Mouse (Mus musculus): ENCODE measurements around the gene Aldh4a1. TPM values are rescaled to one million over a fixed set of nuclear protein-coding genes. Genes with fewer than 3 reads are reported as not detected.

Gene Aldh4a1
- polyA plus RNA-seq, 2 experiments from 2014 or later, result 11.0 to 22.4 TPM

DNA sequence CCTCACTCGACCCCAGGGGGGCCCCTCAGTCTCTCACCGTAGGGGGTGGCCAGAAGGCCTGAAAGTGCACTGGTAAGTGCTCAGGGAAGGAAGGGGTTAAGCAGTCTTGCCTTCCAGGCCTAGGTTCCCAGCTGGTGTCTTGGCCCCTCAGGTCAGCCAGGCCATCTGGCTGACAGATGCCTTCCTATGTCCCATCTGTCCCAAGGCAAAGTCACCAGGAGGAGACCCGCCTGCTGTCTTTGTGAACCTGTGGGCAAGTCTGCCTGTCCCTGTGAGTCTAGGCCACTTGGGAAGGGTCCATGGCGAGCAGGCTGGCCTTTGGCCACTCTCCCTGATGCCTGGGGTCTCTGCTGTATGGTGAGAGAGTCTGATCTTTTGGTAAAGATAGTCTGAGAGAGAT, 32.2 kb upstream of the Aldh4a1 start:
- ATAC-seq, result no peak

DNA sequence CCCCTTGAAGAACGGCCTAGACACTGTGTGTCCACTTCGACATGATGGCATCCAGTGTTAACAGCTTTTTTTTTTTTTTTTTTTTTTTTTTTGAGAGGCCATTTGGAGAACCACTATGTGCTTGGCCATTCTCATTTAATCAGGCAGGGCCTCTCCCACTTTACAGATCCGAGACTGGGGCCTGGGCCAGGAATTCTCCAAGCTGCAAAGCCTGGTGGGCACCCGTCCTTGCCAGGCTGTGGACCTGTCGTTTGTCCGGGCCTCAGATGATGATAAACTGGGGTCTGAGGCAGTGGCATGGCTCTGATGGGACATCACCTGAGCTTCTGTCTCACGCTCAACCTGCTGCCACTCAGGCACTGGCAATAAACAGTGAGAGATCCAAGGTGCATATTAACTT, 29.8 kb upstream of the Aldh4a1 start:
- no peak for ATAC-seq

GRCm38 (mm10) chr4:139593383-139593782, 29.3 kb upstream of the Aldh4a1 start:
- ATAC-seq, result no peak

GRCm38 (mm10) chr4:139594062-139594461, 28.6 kb upstream of the Aldh4a1 start:
- no peak for ATAC-seq

DNA sequence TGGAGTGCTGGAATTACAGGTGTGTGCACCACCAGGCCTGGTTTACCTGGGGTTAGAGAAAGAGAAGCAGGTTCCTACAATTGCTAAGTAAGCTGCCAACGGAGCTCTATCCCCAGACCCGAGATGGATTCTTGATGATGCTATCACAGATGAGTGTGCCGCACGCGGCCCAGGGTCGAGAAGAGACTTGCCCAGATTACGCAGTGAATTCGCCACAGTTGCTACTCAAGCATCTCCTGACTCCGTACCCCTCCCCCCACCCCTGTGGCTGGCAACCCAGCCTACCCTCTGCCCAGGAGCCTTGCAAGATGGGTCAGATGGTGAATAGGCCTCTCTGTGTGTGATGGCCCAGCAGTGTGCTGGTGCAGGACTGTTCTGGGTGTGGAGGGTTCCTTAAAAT, 26.0 kb upstream of the Aldh4a1 start:
- ATAC-seq, result no peak

DNA sequence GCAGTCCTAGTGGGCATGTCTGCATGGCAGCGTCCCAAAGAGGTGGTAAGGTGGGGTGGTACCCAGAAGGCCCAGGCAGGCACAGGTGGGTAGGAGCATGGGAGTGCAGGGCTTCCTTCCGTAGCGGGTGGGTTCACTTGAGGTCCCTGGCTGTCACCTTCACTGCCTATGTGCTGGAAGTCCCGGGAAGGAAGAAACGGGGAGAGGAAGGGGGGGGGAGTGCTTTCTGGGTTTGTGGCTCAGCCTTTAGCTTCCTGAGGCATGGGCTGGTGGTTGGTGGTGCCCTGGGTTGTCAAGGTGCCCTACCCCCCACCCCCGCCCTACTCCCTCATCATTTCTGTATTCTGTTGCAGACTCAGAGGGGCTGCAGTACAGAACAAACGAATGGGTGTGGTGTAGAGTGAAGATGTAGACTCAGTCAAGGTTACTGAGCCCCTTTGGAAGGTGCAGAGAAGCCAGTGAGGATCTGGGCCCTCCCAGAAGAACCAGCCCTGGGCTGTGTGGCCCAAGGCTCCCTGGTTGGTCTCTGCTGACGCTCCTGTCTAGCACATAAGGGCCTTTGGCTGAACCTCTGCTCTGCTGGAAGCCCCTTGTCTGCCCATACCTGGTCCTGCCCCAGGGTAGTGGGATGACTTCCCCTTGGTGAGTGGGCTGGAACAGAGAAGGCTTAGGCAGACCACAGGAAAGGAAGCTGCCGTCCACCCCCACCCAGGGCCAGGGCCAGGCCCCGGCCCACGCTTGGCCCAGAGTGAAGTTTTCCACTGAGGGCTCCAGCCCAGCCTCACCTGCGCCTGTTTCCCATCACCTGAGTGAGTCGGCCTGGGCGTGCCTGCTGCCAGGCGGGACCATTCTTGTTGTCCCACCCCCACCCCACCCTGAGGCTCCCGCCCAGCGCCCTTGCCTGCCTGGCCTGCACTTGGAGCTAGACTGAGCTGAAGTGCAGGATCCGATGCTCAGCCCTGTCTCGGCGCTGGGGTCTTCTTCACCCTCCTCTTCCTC, 25.1 kb upstream of the Aldh4a1 start:
- peak; percentile 24 for ATAC-seq

DNA sequence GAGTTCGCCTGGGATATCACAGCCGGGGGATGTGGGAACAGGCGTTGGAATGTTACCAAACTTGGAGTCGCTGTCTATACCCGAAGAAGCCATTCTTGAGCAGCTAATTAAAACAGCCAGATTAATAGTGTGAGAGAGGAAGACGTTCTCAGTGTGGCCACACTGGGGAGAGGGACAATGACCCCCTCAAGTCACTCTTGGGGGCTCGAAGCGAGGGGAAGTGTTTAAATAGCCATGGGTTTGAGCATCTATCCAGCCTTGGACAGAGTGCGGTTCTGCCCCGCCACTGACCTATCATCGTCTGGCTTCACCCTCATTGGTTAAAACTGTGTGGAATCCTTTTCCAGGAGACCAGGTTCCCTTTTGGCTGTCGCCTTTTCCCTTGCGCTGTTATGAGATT, 24.3 kb upstream of the Aldh4a1 start:
- ATAC-seq, result no peak

DNA sequence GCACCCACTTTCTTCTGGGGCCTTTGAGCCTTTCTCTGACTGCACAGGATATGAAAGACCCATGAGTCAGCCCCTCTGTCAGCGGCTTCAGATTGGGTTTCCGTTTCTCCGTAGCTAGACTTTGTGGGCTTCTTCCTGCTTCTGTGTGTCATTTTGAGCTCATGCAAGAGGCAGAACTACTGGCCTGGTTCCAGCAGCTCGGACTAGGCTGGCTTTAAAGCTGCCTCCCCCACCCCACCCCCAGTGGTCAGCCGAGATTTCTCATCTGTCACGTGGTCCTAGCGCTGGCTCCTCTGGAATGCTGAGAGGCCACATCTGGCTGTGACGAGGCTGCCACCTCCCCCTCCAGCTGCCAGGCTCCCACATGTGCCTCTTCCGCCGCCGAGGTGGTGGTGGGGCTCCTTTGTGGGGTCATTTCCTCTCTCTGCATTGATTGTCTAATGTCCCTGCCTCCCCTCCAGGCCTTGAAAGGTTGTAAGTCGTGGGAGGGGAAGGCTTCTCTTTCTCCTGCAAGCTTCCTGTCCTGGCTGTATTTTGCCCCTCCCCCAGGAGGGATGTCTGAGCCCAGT, 23.6 kb upstream of the Aldh4a1 start:
- ATAC-seq, result peak; percentile 83

DNA sequence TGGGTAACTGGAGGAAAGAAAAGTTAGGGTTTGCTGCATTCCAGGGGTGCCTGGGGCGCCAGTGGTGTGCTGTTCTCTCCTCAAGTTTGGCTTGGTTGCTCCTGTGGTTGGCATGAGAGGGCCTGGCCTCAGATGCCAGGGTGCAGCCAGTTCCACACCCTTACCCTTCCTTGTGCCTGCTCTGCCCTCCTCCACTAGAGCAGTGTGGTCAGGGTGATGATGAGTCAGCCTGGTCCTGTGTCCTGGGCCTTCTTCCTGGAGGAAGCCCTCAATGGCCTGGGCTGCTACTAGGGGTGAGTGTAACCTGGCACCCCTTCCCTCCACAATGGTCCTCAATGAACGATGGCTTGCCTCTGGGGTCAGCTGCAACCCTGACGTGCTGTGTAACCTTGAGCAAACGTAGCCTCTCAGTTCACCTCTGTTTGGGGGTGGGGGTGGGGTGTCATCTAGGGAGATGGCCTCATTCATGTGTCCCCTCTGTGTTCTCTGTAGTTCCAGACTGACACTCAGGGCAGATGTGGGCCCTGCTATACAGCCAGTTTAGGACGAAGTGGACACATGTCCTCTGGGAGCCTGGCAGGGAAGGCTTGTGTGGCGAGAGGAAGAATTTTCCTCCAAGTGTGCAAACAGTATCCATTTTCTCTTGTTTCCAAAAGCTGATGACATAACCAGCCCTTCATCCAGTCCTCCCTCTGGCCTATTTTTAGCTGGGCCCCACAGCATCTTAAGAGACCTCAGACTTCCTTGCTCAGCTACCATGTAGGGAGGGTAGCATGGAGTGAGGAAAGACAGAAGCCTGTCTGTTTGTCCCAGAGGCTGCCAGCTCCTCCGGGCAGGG, 20.9 kb upstream of the Aldh4a1 start:
- no peak for ATAC-seq

- peak; percentile 48 for ATAC-seq
Measured at GRCm38 (mm10) chr4:139602357-139603244, 20.1 kb upstream of the Aldh4a1 start, which contains the start of gene Gm21969. Gene Gm21969, plus strand, starts transcription at chr4:139603186.

DNA sequence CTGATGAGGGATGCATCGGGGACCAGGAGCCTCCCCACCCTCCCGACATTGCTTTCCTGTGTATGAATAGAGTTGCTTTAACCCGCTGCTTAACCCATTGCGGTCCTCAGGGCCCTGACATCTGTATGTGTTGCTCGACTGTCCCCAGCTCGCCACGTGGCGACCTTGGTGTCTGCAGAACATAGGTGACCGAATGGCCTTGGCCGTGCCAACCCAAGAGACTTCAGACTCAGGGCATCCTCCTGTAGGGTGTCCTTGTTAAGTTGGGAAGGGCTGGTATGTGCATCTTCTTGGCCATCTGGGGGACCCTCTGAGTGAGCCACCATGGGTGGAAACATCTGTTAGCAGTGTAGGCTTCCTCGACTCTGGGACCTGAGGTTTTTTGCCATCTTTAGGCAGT, 17.4 kb upstream of the Aldh4a1 start:
- no peak for ATAC-seq

DNA sequence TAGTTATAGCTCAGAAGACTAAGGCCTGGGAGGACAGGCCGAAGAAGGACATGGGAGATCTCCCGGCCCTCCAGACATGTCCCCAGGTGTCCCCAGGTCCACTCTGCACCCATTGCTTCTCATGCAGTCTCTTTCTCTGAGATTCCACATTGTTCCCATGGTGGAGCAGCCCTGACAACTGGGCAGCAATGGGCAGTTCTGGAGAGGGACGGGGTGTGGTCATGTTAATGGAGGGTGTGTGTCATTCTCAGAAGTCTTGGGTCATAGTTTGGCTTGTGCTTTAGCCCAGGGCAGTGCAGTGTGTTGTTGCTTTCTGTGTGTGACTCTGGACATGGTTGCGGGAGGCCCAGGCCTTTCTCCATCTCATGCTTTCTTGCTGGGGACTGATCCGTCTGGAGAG, 15.9 kb upstream of the Aldh4a1 start:
- ATAC-seq, result no peak

DNA sequence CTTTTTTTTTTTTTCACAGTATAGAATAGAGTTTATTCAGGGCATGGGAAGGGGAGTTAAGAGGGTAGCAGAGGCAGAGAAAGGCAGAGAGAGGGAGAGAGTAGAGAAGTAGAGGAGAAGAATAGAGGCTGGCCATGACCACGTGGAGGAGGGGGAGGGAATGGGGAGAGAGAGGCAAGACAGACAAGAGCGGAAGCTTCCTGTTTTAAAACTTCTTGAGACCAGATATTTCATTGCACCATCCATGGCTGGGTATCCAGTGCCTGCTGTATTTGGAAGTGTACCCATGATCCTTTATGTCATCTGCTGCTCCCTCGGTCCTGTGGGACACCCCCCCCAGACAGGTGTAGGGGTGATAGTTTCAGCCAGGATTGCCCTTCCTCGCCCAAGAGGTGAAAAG, 13.7 kb upstream of the Aldh4a1 start:
- no peak for ATAC-seq

- ATAC-seq, result no peak
Measured at GRCm38 (mm10) chr4:139610954-139611353, 11.7 kb upstream of the Aldh4a1 start.

DNA sequence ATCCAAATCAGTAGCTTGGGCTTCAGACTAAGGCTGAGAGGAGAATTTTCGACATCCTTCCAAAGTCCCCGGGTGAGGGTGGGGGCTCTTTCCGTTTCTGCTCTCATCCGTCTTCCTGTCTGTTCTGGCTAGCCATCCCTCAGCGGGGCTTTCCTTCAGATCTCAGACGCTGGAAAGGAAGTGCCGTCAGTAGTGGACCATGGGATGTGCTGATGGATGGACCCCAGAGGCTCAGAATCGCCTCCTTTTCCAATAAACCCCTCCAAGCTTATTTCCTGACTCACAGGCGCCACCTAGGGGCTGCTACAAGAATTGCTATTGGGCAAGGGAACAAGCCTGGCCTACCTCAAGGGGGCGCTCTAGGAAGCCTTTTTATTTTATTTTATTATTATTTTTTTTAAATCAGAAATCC, 11.1 kb upstream of the Aldh4a1 start:
- peak; percentile 94 for ATAC-seq

- no peak for ATAC-seq
Measured at GRCm38 (mm10) chr4:139614524-139615260, 8.0 kb upstream of the Aldh4a1 start.

GRCm38 (mm10) chr4:139616276-139617000, 6.2 kb upstream of the Aldh4a1 start:
- peak; percentile 96 for ATAC-seq

GRCm38 (mm10) chr4:139617001-139617364, 5.7 kb upstream of the Aldh4a1 start:
- no peak for ATAC-seq

GRCm38 (mm10) chr4:139619765-139620164, 2.9 kb upstream of the Aldh4a1 start:
- no peak for ATAC-seq

DNA sequence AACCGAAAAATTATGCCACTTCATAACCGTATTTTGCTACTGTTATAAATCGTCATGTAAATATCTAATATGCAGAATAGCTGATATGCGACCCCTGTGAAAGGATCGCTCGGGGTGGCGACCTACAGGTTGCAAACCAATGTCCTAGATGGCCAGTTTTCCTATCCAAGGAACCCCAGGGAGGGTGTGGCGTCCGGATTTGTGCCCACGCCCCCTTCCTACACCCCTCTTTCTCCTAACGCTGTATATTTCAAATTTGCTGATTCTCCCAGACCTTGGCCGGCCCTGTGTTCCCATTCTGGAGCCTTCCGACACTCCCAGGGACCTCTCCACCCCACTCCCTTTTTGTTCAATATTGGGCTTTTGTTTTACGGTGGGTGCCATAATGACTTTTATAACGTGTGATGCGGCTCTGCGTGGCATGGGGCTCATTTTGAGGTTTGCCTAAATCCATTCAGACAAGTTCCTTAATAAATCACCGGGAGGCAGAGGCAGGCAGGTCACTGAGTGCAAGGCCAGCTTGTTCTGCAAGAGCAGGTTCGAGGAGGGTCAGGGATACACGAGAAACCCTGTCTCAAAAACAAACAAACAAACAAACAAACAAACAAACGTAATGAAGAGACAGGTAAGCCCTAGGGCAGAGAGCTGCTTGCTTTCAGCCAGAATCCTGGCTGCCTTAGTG, 909 bp downstream of the Aldh4a1 start:
- no peak for ATAC-seq

Data from CD4-positive, CD25-positive, alpha-beta regulatory T cell, adult 4 months (primary cell).